Mouse (Mus musculus): ENCODE measurements around the gene D1Pas1.

The D1Pas1 gene

GRCm38 (mm10) chr1:186967201-186967812, at the start of gene D1Pas1:
Gene D1Pas1 (plus strand): TSS chr1:186967416.
- no peak for DNase-seq (ENCODE audit: low spot score)

GRCm38 (mm10) chr1:186922489-186923370, 44.5 kb upstream of the D1Pas1 start:
- DNase-seq (ENCODE audit: low spot score): no peak

GRCm38 (mm10) chr1:186924027-186924426, 43.2 kb upstream of the D1Pas1 start:
- no peak for DNase-seq (ENCODE audit: low spot score)

GRCm38 (mm10) chr1:186925411-186925810, 41.8 kb upstream of the D1Pas1 start:
- DNase-seq (ENCODE audit: low spot score): no peak

- DNase-seq (ENCODE audit: low spot score): no peak
Measured at GRCm38 (mm10) chr1:186926316-186926949, 40.8 kb upstream of the D1Pas1 start.

- no peak for DNase-seq (ENCODE audit: low spot score)
Measured at GRCm38 (mm10) chr1:186926950-186927316, 40.3 kb upstream of the D1Pas1 start.

- DNase-seq (ENCODE audit: low spot score): no peak
Measured at GRCm38 (mm10) chr1:186927494-186927893, 39.7 kb upstream of the D1Pas1 start.

- no peak for DNase-seq (ENCODE audit: low spot score)
Measured at GRCm38 (mm10) chr1:186930160-186930887, 36.9 kb upstream of the D1Pas1 start.

GRCm38 (mm10) chr1:186930888-186931233, 36.4 kb upstream of the D1Pas1 start:
- no peak for DNase-seq (ENCODE audit: low spot score)

- DNase-seq (ENCODE audit: low spot score): no peak
Measured at GRCm38 (mm10) chr1:186934205-186934604, 33.0 kb upstream of the D1Pas1 start.

- DNase-seq (ENCODE audit: low spot score): no peak
Measured at GRCm38 (mm10) chr1:186952381-186952780, 14.8 kb upstream of the D1Pas1 start.

GRCm38 (mm10) chr1:186954591-186954990, 12.6 kb upstream of the D1Pas1 start:
- DNase-seq (ENCODE audit: low spot score): no peak

GRCm38 (mm10) chr1:186959380-186959779, 7.8 kb upstream of the D1Pas1 start:
- DNase-seq (ENCODE audit: low spot score): no peak

- no peak for DNase-seq (ENCODE audit: low spot score)
Measured at GRCm38 (mm10) chr1:186964143-186964875, 2.9 kb upstream of the D1Pas1 start.

GRCm38 (mm10) chr1:186967926-186968325, 710 bp downstream of the D1Pas1 start:
- DNase-seq (ENCODE audit: low spot score): no peak

- DNase-seq (ENCODE audit: low spot score): no peak
Measured at GRCm38 (mm10) chr1:186976937-186977540, 9.8 kb downstream of the D1Pas1 start.

GRCm38 (mm10) chr1:186977801-186978200, 10.6 kb downstream of the D1Pas1 start:
- no peak for DNase-seq (ENCODE audit: low spot score)

- no peak for DNase-seq (ENCODE audit: low spot score)
Measured at GRCm38 (mm10) chr1:186979465-186979864, 12.2 kb downstream of the D1Pas1 start.

- DNase-seq (ENCODE audit: low spot score): no peak
Measured at GRCm38 (mm10) chr1:186980503-186980902, 13.3 kb downstream of the D1Pas1 start.

- no peak for DNase-seq (ENCODE audit: low spot score)
Measured at GRCm38 (mm10) chr1:186985131-186985530, 17.9 kb downstream of the D1Pas1 start.

- DNase-seq (ENCODE audit: low spot score): no peak
Measured at GRCm38 (mm10) chr1:186986086-186986485, 18.9 kb downstream of the D1Pas1 start.

Data from spleen, adult 12 weeks (tissue).